Mouse (Mus musculus): Measurements from ENCODE around the gene Nrxn3. TPM values are rescaled to one million over a fixed set of nuclear protein-coding genes. Genes with fewer than 3 reads are reported as not detected.

Gene Nrxn3
- polyA plus RNA-seq, 1 experiment: 0.47 TPM

DNA sequence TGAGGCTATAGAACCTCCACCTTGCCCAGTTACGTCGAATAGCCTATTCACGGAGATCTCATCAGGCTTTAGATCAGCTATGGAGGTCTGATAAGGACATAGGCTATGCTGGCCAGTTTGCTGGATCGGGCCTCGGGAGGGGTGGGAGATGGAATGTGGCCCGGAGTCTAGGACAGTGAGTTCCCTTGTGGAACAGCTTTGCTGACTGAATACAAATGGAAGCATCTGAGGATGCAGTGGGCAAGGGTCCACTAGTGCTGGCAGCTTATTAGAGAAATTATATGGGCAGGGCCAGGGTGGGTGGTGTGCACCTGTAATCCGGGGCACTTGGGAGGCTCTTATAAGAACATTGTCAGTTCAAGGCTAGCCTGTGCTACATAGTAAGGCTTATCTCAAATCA, 117.0 kb downstream of the Nrxn3 start:
- no peak overlapping the region for H3K4me3 ChIP-seq (ENCODE audit: low read depth, low read length)
- 87% methylated on average over 7 of the region's 7 CpGs for WGBS
- no peaks in the 10 kb centered on the region for H3K4me1 ChIP-seq (ENCODE audit: control insufficient read depth, insufficient read depth, insufficient read length, low read length)
- H3K27ac ChIP-seq (ENCODE audit: insufficient read depth, low read depth, low read length): no peak overlapping the region
- TF ChIP-seq POLR2A (IDR thresholded peaks at IDR 0.05; ENCODE audit: low read depth, low read length) (no peak), CTCF (IDR thresholded peaks at IDR 0.05; ENCODE audit: extremely low read depth, insufficient read length, insufficient replicate concordance, low read depth, low read length) (no peak)
- no peaks in the 10 kb centered on the region for H3K27me3 ChIP-seq (ENCODE audit: control insufficient read depth, insufficient read depth, low read length)
- no peaks in the 10 kb centered on the region for H3K36me3 ChIP-seq (ENCODE audit: control insufficient read depth, insufficient read depth, low read length)

DNA sequence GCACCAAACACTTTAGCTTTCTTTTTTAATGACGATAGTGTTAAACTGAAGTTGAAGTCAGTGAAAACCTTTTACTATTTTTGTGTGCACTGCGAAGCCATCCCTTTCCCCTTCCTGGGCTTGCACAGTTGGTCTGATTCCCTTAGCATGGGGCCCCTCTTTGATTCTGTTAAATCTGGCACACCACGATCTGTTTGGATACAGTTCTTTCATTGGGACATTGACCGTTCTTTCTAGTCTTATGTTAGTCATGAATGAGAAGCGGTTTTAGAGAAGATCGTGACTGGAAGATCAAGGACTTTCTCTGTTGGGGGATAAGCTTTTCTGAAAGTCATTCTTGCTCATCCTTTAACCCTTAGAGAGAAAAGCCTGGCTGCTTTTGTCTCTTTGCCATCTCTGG, 118.7 kb downstream of the Nrxn3 start:
- no peak overlapping the region for H3K4me3 ChIP-seq (ENCODE audit: low read depth, low read length)
- no peaks in the 10 kb centered on the region for H3K36me3 ChIP-seq (ENCODE audit: control insufficient read depth, insufficient read depth, low read length)
- H3K27me3 ChIP-seq (ENCODE audit: control insufficient read depth, insufficient read depth, low read length): no peaks in the 10 kb centered on the region
- no peaks in the 10 kb centered on the region for H3K4me1 ChIP-seq (ENCODE audit: control insufficient read depth, insufficient read depth, insufficient read length, low read length)
- WGBS: 84% methylated on average over 6 of the region's 6 CpGs
- H3K27ac ChIP-seq (ENCODE audit: insufficient read depth, low read depth, low read length): no peak overlapping the region
- TF ChIP-seq POLR2A (IDR thresholded peaks at IDR 0.05; ENCODE audit: low read depth, low read length) (no peak), CTCF (IDR thresholded peaks at IDR 0.05; ENCODE audit: extremely low read depth, insufficient read length, insufficient replicate concordance, low read depth, low read length) (no peak)

DNA sequence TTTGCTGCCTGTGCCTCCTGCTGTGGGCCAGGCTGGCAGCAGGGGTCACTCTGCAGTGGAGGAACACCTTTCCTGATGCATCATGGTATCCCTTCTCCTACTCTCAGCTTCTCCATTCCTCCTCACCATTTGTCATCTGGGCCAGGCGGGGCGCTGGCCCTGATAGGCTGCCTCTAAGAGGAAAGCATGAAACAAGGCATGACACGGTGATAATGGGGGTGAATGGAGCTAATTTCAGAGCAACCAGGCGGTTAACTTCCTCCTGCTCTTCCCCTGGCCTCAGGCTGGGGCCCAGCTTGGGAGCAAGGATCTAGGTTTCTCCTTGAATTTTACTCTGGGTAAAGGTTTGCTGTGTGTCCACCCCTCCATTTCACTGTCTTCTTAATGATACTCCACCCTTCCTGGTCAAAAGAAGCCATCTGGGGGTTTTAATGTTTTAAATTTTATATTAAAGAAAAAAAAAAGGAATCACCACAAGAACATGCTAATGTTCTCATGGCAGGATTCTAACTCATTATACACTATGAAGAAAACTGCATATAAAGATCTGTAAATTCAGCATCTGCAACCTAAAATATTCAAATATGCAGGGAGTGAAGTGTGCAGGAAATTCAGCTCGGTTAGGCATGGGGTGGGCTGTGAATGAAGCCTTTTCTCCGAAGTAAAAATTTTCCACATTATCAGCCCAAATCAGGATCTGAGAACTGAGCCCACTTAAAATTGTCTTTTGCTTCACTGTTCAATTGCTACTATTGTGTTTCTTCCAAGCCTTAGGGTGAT, 127.9 kb downstream of the Nrxn3 start:
- 49% methylated on average over 6 of the region's 6 CpGs for WGBS

DNA sequence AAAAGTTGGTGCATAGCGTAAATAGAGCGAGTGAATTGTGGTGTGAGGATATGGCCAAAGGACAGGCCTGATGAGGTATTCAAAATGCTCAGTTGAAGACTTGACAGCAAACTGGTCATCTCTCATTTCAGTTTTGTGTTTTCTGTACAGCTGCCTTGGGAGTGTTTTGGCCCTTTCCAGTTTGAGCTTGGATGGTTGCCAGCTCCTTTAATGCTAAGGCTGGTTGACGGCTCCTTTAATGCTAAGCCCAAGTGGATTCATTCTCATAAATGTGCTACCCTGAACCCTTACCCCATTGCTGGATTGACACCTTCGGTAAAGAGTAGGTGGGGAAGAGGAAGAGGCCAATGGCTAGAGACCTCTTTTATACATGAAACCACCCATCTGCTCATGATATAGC, 131.4 kb downstream of the Nrxn3 start:
- TF ChIP-seq CTCF (IDR thresholded peaks at IDR 0.05; ENCODE audit: extremely low read depth, insufficient read length, insufficient replicate concordance, low read depth, low read length) (no peak), POLR2A (IDR thresholded peaks at IDR 0.05; ENCODE audit: low read depth, low read length) (no peak)
- Histone ChIP-seq H3K27me3 (ENCODE audit: control insufficient read depth, insufficient read depth, low read length) (no peaks in the 10 kb centered on the region), H3K27ac (ENCODE audit: insufficient read depth, low read depth, low read length) (no peak overlapping the region), H3K36me3 (ENCODE audit: control insufficient read depth, insufficient read depth, low read length) (no peaks in the 10 kb centered on the region), H3K4me1 (ENCODE audit: control insufficient read depth, insufficient read depth, insufficient read length, low read length) (no peaks in the 10 kb centered on the region), H3K4me3 (ENCODE audit: low read depth, low read length) (no peak overlapping the region)
- WGBS: 85% methylated on average over 4 of the region's 4 CpGs

More for the DNA sequence above, 127.9 kb downstream of the Nrxn3 start:
- H3K4me1 ChIP-seq (ENCODE audit: control insufficient read depth, insufficient read depth, insufficient read length, low read length): no peaks in the 10 kb centered on the region
- no peak for TF ChIP-seq CTCF (IDR thresholded peaks at IDR 0.05; ENCODE audit: extremely low read depth, insufficient read length, insufficient replicate concordance, low read depth, low read length)
- no peak for TF ChIP-seq POLR2A (IDR thresholded peaks at IDR 0.05; ENCODE audit: low read depth, low read length)
- H3K27me3 ChIP-seq (ENCODE audit: control insufficient read depth, insufficient read depth, low read length): no peaks in the 10 kb centered on the region
- no peak overlapping the region for H3K27ac ChIP-seq (ENCODE audit: insufficient read depth, low read depth, low read length)
- no peak overlapping the region for H3K4me3 ChIP-seq (ENCODE audit: low read depth, low read length)
- H3K36me3 ChIP-seq (ENCODE audit: control insufficient read depth, insufficient read depth, low read length): no peaks in the 10 kb centered on the region

DNA sequence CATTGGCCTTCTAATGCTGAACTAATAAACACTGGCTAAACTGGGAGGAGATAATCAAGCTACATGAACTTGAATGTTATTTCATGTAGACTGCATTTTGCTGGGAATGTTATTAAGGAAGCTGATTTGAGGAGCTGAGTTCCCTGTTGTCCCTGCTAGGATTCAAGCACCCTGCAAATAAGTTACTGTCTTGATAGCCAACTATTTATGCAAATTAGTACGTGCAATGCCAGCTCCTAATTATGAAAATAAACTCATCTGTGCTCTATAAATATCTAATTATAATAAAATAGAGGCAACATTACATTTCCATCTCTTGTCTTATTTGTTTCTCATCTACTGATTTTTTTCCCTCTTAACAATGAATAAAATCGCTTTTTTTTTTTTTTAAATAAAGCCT, 135.0 kb downstream of the Nrxn3 start:
- Histone ChIP-seq H3K27ac (ENCODE audit: insufficient read depth, low read depth, low read length) (no peak overlapping the region), H3K4me1 (ENCODE audit: control insufficient read depth, insufficient read depth, insufficient read length, low read length) (no peaks in the 10 kb centered on the region), H3K27me3 (ENCODE audit: control insufficient read depth, insufficient read depth, low read length) (no peaks in the 10 kb centered on the region), H3K36me3 (ENCODE audit: control insufficient read depth, insufficient read depth, low read length) (no peaks in the 10 kb centered on the region), H3K4me3 (ENCODE audit: low read depth, low read length) (no peak overlapping the region)
- WGBS: 75% methylated on average over 2 of the region's 2 CpGs
- TF ChIP-seq CTCF (IDR thresholded peaks at IDR 0.05; ENCODE audit: extremely low read depth, insufficient read length, insufficient replicate concordance, low read depth, low read length) (no peak), POLR2A (IDR thresholded peaks at IDR 0.05; ENCODE audit: low read depth, low read length) (no peak)

DNA sequence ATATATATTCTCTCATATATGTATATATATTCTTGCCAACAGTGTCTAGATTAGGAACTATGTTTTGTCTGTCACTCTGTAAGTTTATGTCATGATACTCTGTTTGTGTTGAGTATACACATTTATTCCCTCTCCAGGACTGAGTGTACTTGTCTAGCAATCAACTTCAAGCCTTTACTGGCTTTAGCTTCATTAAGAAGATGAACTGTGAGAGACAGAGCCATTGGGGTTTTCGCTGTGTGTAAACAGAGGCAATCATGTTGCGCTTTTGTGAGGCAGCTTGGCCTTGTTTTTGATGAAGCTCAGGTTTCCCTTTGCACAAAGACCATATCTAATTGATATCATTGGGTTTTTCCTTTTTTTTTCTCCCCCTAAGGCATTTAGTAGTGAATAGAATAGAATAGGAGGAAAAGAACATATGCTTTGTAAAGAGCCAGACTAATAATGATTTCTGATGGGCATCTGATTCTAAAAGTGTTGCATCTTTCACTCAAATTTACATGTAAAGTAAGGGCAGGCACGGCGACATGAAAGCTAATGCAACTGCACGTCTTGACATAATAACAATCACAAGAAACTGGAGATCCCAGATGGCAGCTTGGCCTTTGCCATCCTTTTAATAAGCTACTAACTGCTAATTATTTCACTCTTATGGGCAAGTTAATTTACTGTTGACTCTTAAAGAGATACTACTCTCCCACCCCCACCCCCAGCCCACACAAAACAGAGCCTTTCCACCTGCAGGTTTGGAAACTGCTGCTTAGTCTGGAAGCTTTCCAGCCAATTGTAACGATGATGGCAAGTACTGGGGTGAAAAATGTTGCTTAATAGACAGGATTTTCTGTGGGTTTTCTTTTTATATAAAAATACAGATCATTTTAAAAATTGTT, 137.0 kb downstream of the Nrxn3 start:
- H3K27ac ChIP-seq (ENCODE audit: insufficient read depth, low read depth, low read length): no peak overlapping the region
- 77% methylated on average over 6 of the region's 6 CpGs for WGBS
- H3K4me1 ChIP-seq (ENCODE audit: control insufficient read depth, insufficient read depth, insufficient read length, low read length): no peaks in the 10 kb centered on the region
- no peak for TF ChIP-seq POLR2A (IDR thresholded peaks at IDR 0.05; ENCODE audit: low read depth, low read length)
- no peak for TF ChIP-seq CTCF (IDR thresholded peaks at IDR 0.05; ENCODE audit: extremely low read depth, insufficient read length, insufficient replicate concordance, low read depth, low read length)
- no peaks in the 10 kb centered on the region for H3K27me3 ChIP-seq (ENCODE audit: control insufficient read depth, insufficient read depth, low read length)
- no peak overlapping the region for H3K4me3 ChIP-seq (ENCODE audit: low read depth, low read length)
- H3K36me3 ChIP-seq (ENCODE audit: control insufficient read depth, insufficient read depth, low read length): no peaks in the 10 kb centered on the region

DNA sequence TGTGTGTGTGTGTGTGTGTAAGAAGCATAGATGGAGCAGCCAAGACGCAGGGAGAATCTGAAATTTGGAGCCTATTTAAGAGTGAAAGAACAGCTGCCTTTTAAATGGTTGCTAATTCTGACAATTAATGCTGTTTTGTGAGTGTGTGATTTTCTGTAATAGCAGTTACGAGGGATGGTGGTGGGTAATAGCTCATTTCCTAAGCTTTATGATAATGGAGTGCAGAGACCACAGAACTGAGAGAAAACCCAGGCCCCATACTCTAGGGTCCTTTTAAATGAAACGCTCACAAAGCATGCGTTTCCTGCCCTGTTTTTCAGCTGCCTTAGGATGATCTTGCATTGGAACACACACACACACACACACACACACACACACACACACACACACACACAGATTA, 137.7 kb downstream of the Nrxn3 start:
- WGBS: 61% methylated on average over 4 of the region's 4 CpGs
- TF ChIP-seq POLR2A (IDR thresholded peaks at IDR 0.05; ENCODE audit: low read depth, low read length) (no peak), CTCF (IDR thresholded peaks at IDR 0.05; ENCODE audit: extremely low read depth, insufficient read length, insufficient replicate concordance, low read depth, low read length) (no peak)

More for the DNA sequence above, 137.7 kb downstream of the Nrxn3 start:
- no peaks in the 10 kb centered on the region for H3K27me3 ChIP-seq (ENCODE audit: control insufficient read depth, insufficient read depth, low read length)
- no peaks in the 10 kb centered on the region for H3K36me3 ChIP-seq (ENCODE audit: control insufficient read depth, insufficient read depth, low read length)
- no peak overlapping the region for H3K27ac ChIP-seq (ENCODE audit: insufficient read depth, low read depth, low read length)
- H3K4me3 ChIP-seq (ENCODE audit: low read depth, low read length): no peak overlapping the region
- H3K4me1 ChIP-seq (ENCODE audit: control insufficient read depth, insufficient read depth, insufficient read length, low read length): no peaks in the 10 kb centered on the region
